Mouse (Mus musculus) liver, embryonic 16.5 days (tissue): Measurements from ENCODE around the gene Cbs. TPM values are rescaled to one million over a fixed set of nuclear protein-coding genes. Genes with fewer than 3 reads are reported as not detected.

Experiments
- ATAC-seq: fragments of 200-750 bp; cut with Nextera tagmentation; 2 replicates; pipeline ENCODE4 v1.8.0; 2017; ENCODE audit warnings: low read depth, mild to moderate bottlenecking, moderate number of reproducible peaks, moderate library complexity
- H3K27ac ChIP-seq: fragments of 300-500 bp; sonication (generic); 2 replicates; pipeline ENCODE4 v1.5.1; 2014; ENCODE audit warnings: mild to moderate bottlenecking, low read length
- H3K27me3 ChIP-seq: fragments of 300-500 bp; sonication (generic); 2 replicates; pipeline ENCODE4 v1.6.1; 2014; ENCODE audit warnings: low read depth, low read length, mixed read lengths; ENCODE audit not compliant: control insufficient read depth, insufficient read depth
- H3K36me3 ChIP-seq: fragments of 300-500 bp; sonication (generic); 2 replicates; pipeline ENCODE4 v1.6.1; 2014; ENCODE audit warnings: mild to moderate bottlenecking; ENCODE audit not compliant: control insufficient read depth, insufficient read depth
- H3K4me1 ChIP-seq: fragments of 300-500 bp; sonication (generic); 2 replicates; pipeline ENCODE4 v1.6.1; 2014; ENCODE audit warnings: low read depth, low read length, mixed read lengths; ENCODE audit not compliant: control insufficient read depth
- H3K4me2 ChIP-seq: fragments of 300-500 bp; sonication (generic); 2 replicates; pipeline ENCODE4 v1.6.1; 2014; ENCODE audit warnings: low read depth, low read length, mixed read lengths
- H3K4me3 ChIP-seq: fragments of 300-500 bp; sonication (generic); 2 replicates; pipeline ENCODE4 v1.5.1; 2014; ENCODE audit warnings: low read depth, mild to moderate bottlenecking, low read length
- H3K9ac ChIP-seq: fragments of 300-500 bp; sonication (generic); 2 replicates; pipeline ENCODE4 v1.6.1; 2014; ENCODE audit warnings: low read depth, low read length
- H3K9me3 ChIP-seq: fragments of 300-500 bp; sonication (generic); replicated peaks from 2 replicates; pipeline ENCODE4 v1.6.1; 2016; ENCODE audit warnings: low read length; ENCODE audit not compliant: control insufficient read depth
- WGBS: fragments of 180-500 bp; shearing (Covaris S2); extraction: QIAGEN DNeasy Blood & Tissue Kit; methylation state at CpG from one replicate; pipeline ENCODE4 v1.1.7; 2014; ENCODE audit not compliant: insufficient replicate concordance; 5-methylcytosine and 5-hydroxymethylcytosine counted together
- microRNA-seq: library from miRNA; unstranded; fragments of <30 nt; microRNA quantifications from one replicate; pipeline ENCODE4, GENCODE M21; 2016
- polyA plus RNA-seq: library from polyadenylated mRNA; unstranded; fragments of >200 nt; fragmentation: Nextera tagmentation; extraction: Ambion mirVana; gene quantifications from 2 replicates; pipeline ENCODE4 v1.2.1, GENCODE M21; 2015

Gene Cbs
- polyA plus RNA-seq, 1 experiment from 2014 or later: 69.0 TPM

GRCm38 (mm10) chr17:31565141-31566056 is 71.6 kb downstream of the Cbs start:
- Histone ChIP-seq H3K4me1 (peaks cover 34% of the 10 kb centered on the region), H3K36me3 (no peaks in the 10 kb centered on the region), H3K4me2 (peak overlapping the region; percentile 92), H3K9me3 (no peaks in the 10 kb centered on the region), H3K4me3 (peak overlapping the region; percentile 89), H3K9ac (peak overlapping the region; percentile 93), H3K27me3 (no peaks in the 10 kb centered on the region), H3K27ac (peak overlapping the region; percentile 96)
- under 1% methylated on average over 82 of the region's 88 CpGs for whole genome bisulfite sequencing
- ATAC-seq: peak; percentile 18

- peak overlapping the region; percentile 92 for H3K4me2 ChIP-seq
- no peak for ATAC-seq
- H3K27ac ChIP-seq: peak overlapping the region; percentile 96
- peak overlapping the region; percentile 93 for H3K9ac ChIP-seq
- peaks cover 34% of the 10 kb centered on the region for H3K4me1 ChIP-seq
- no peaks in the 10 kb centered on the region for H3K9me3 ChIP-seq
- no peaks in the 10 kb centered on the region for H3K36me3 ChIP-seq
- H3K4me3 ChIP-seq: peak overlapping the region; percentile 89
- no peaks in the 10 kb centered on the region for H3K27me3 ChIP-seq
- 1% methylated on average over 27 of the region's 44 CpGs for WGBS
Measured at GRCm38 (mm10) chr17:31564858-31565140, 72.2 kb downstream of the Cbs start.

- Histone ChIP-seq H3K4me3 (peak within 1 kb of the TSS; percentile 89), H3K9ac (peak within 1 kb of the TSS; percentile 93), H3K36me3 (no peaks in the 10 kb centered on the region), H3K4me2 (peak within 1 kb of the TSS; percentile 92), H3K9me3 (no peaks in the 10 kb centered on the region), H3K27ac (peak within 1 kb of the TSS; percentile 96), H3K27me3 (no peaks in the 10 kb centered on the region), H3K4me1 (peaks cover 34% of the 10 kb centered on the region)
- ATAC-seq: peak; percentile 88
- under 1% methylated on average over 45 of the region's 72 CpGs for WGBS
Measured at GRCm38 (mm10) chr17:31564015-31564857, 72.8 kb downstream of the Cbs start, which contains the start of gene Pknox1. Gene Pknox1, plus strand, starts transcription at chr17:31564734.

- Histone ChIP-seq H3K9ac (peak overlapping the region; percentile 75), H3K9me3 (no peaks in the 10 kb centered on the region), H3K4me1 (peaks cover 31% of the 10 kb centered on the region), H3K27me3 (no peaks in the 10 kb centered on the region), H3K27ac (peak overlapping the region; percentile 82), H3K4me3 (peak overlapping the region; percentile 63), H3K36me3 (no peaks in the 10 kb centered on the region), H3K4me2 (peak overlapping the region; percentile 82)
- ATAC-seq: no peak
- WGBS: 8% methylated on average over 12 of the region's 12 CpGs
Measured at GRCm38 (mm10) chr17:31563632-31564014, 73.4 kb downstream of the Cbs start.

GRCm38 (mm10) chr17:31559021-31559789 is 77.8 kb downstream of the Cbs start:
- no peak overlapping the region for H3K4me2 ChIP-seq
- no peak overlapping the region for H3K27ac ChIP-seq
- H3K9me3 ChIP-seq: no peaks in the 10 kb centered on the region
- H3K4me3 ChIP-seq: no peak overlapping the region
- no peaks in the 10 kb centered on the region for H3K27me3 ChIP-seq
- no peak for ATAC-seq
- H3K4me1 ChIP-seq: peaks cover 7% of the 10 kb centered on the region
- H3K36me3 ChIP-seq: no peaks in the 10 kb centered on the region
- H3K9ac ChIP-seq: no peak overlapping the region
- WGBS: 60% methylated on average over 11 of the region's 11 CpGs

Small RNA genes lying within 50 kb of the gene (microRNA-seq; reads per million reads assigned to microRNA genes)
- not detected for gene Gm24970

Other genes starting within 250 kb of the Cbs start
- 15.8 and 16.4 TPM in 2 replicates for gene Wdr4, start 117.3 kb downstream of the Cbs start, polyA plus RNA-seq
- gene Ndufv3, start 117.1 kb downstream of the Cbs start, polyA plus RNA-seq: 169 and 174 TPM in 2 replicates
- gene Pknox1, start 72.5 kb downstream of the Cbs start, polyA plus RNA-seq: 10.3 and 11.0 TPM in 2 replicates
- 126 and 129 TPM in 2 replicates for gene U2af1, start 21.7 kb upstream of the Cbs start, polyA plus RNA-seq
- not detected in 2 replicates for gene Cryaa, start 40.6 kb upstream of the Cbs start, polyA plus RNA-seq
- 5.4 and 5.9 TPM in 2 replicates for gene Sik1, start 218.6 kb upstream of the Cbs start, polyA plus RNA-seq